Mouse (Mus musculus) forebrain, embryonic 11.5 days (tissue): Measurements from ENCODE around the gene Pgf. TPM values are rescaled to one million over a fixed set of nuclear protein-coding genes. Genes with fewer than 3 reads are reported as not detected.

Experiments used
- ATAC-seq: fragments of 200-750 bp; cut with Nextera tagmentation; replicated peaks from 2 replicates; pipeline ENCODE4 v1.8.0; 2017; ENCODE audit warnings: moderate TSS enrichment; ENCODE audit not compliant: low FRiP score
- DNase-seq: peaks from one replicate; pipeline ENCODE4 v3.0.0-alpha.2; 2017; ENCODE audit warnings: low spot score
- H3K27ac ChIP-seq: fragments of 300-500 bp; sonication (generic); 2 replicates; pipeline ENCODE4 v1.5.1; 2014; ENCODE audit warnings: low read depth, low read length
- H3K27me3 ChIP-seq: fragments of 300-500 bp; sonication (generic); 2 replicates; pipeline ENCODE4 v1.6.1; 2014; ENCODE audit warnings: mild to moderate bottlenecking, low read length, mixed read lengths; ENCODE audit not compliant: control insufficient read depth, insufficient read depth
- H3K36me3 ChIP-seq: fragments of 300-500 bp; sonication (generic); 2 replicates; pipeline ENCODE4 v1.6.1; 2014; ENCODE audit warnings: mild to moderate bottlenecking, low read length, moderate library complexity, mixed read lengths; ENCODE audit not compliant: control insufficient read depth, insufficient read depth
- H3K4me1 ChIP-seq: fragments of 300-500 bp; sonication (generic); replicated peaks from 2 replicates; pipeline ENCODE4 v1.6.1; 2014; ENCODE audit warnings: low read length, mixed read lengths; ENCODE audit not compliant: control insufficient read depth, insufficient read depth
- H3K4me2 ChIP-seq: fragments of 300-500 bp; sonication (generic); 2 replicates; pipeline ENCODE4 v1.6.1; 2014; ENCODE audit warnings: low read depth, mild to moderate bottlenecking, low read length, moderate library complexity, mixed read lengths; ENCODE audit not compliant: severe bottlenecking
- H3K4me3 ChIP-seq: fragments of 300-500 bp; sonication (generic); 2 replicates; pipeline ENCODE4 v1.5.1; 2014; ENCODE audit warnings: low read depth, low read length
- H3K9ac ChIP-seq: fragments of 300-500 bp; sonication (generic); 2 replicates; pipeline ENCODE4 v1.6.1; 2014; ENCODE audit warnings: low read length
- H3K9me3 ChIP-seq: fragments of 300-500 bp; sonication (generic); 2 replicates; pipeline ENCODE4 v1.6.1; 2016; ENCODE audit warnings: low read length, mixed read lengths; ENCODE audit not compliant: control insufficient read depth
- WGBS: fragments of 180-500 bp; shearing (Covaris S2); extraction: QIAGEN DNeasy Blood & Tissue Kit; methylation state at CpG from one replicate; pipeline ENCODE4 v1.1.7; 2014; 5-methylcytosine and 5-hydroxymethylcytosine counted together
- polyA plus RNA-seq: library from polyadenylated mRNA; unstranded; fragments of >200 nt; fragmentation: Nextera tagmentation; extraction: Ambion mirVana; gene quantifications from 2 replicates; pipeline ENCODE4 v1.2.1, GENCODE M21; 2014

Pgf gene
- polyA plus RNA-seq, 1 experiment from 2014 or later: 3.1 TPM

- no peaks in the 10 kb centered on the region for H3K27me3 ChIP-seq
- no peaks in the 10 kb centered on the region for H3K4me1 ChIP-seq
- H3K27ac ChIP-seq: no peak overlapping the region
- H3K9ac ChIP-seq: no peak overlapping the region
- no peaks in the 10 kb centered on the region for H3K9me3 ChIP-seq
- peaks cover 24% of the 10 kb centered on the region for H3K36me3 ChIP-seq
- 94% methylated on average over 8 of the region's 8 CpGs for WGBS
- H3K4me2 ChIP-seq: no peak overlapping the region
- no peak for DNase-seq
- H3K4me3 ChIP-seq: no peak overlapping the region
- no peak for ATAC-seq
Observed at GRCm38 (mm10) chr12:85134043-85134794, 43.4 kb downstream of the Pgf start.

- DNase-seq (no peak), ATAC-seq (no peak)
- 90% methylated on average over 6 of the region's 6 CpGs for WGBS
- H3K9me3 ChIP-seq: no peaks in the 10 kb centered on the region
- no peaks in the 10 kb centered on the region for H3K27me3 ChIP-seq
- no peak overlapping the region for H3K4me3 ChIP-seq
- H3K4me2 ChIP-seq: no peak overlapping the region
- H3K36me3 ChIP-seq: peaks cover 24% of the 10 kb centered on the region
- no peak overlapping the region for H3K9ac ChIP-seq
- no peaks in the 10 kb centered on the region for H3K4me1 ChIP-seq
- no peak overlapping the region for H3K27ac ChIP-seq
Observed at GRCm38 (mm10) chr12:85131361-85131760, 46.2 kb downstream of the Pgf start.

GRCm38 (mm10) chr12:85129426-85129978, 48.1 kb downstream of the Pgf start:
- no peaks in the 10 kb centered on the region for H3K4me1 ChIP-seq
- ATAC-seq (no peak), DNase-seq (no peak)
- WGBS: 95% methylated on average over 9 of the region's 9 CpGs
- H3K9me3 ChIP-seq: no peaks in the 10 kb centered on the region
- H3K4me3 ChIP-seq: no peak overlapping the region
- H3K36me3 ChIP-seq: peaks cover 29% of the 10 kb centered on the region
- no peak overlapping the region for H3K4me2 ChIP-seq
- H3K27me3 ChIP-seq: no peaks in the 10 kb centered on the region
- no peak overlapping the region for H3K9ac ChIP-seq
- no peak overlapping the region for H3K27ac ChIP-seq

GRCm38 (mm10) chr12:85126986-85127603, 50.5 kb downstream of the Pgf start:
- Histone ChIP-seq H3K27ac (no peak overlapping the region), H3K4me2 (no peak overlapping the region), H3K4me1 (no peaks in the 10 kb centered on the region), H3K27me3 (no peaks in the 10 kb centered on the region), H3K9me3 (no peaks in the 10 kb centered on the region), H3K4me3 (no peak overlapping the region), H3K36me3 (peaks cover 27% of the 10 kb centered on the region), H3K9ac (no peak overlapping the region)
- DNase-seq: no peak
- no peak for ATAC-seq
- WGBS: 93% methylated on average over 8 of the region's 8 CpGs

DNA sequence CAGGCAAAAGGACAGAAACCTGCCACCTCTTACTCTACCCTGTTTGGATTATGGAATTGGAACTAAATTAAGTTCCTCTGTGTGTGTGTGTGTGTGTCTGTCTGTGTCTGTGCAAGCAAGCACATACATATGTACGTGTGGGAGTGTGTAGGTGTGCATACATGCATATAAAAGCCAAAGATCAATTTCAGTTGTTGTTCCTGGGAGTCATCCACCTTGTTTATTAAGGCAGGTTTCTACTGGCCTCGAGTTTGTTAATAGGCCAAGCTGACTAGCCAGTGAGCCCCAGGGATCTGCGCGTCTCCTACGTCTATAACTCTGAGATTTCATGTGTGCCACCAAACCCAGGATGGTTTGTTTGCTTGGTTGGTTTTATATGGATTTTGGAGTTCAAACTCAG, 52.8 kb downstream of the Pgf start:
- no peak overlapping the region for H3K9ac ChIP-seq
- DNase-seq (peak; percentile 13), ATAC-seq (no peak)
- H3K4me3 ChIP-seq: no peak overlapping the region
- no peaks in the 10 kb centered on the region for H3K4me1 ChIP-seq
- H3K27me3 ChIP-seq: no peaks in the 10 kb centered on the region
- WGBS: 91% methylated on average over 5 of the region's 5 CpGs
- H3K36me3 ChIP-seq: peaks cover 20% of the 10 kb centered on the region
- no peaks in the 10 kb centered on the region for H3K9me3 ChIP-seq
- no peak overlapping the region for H3K27ac ChIP-seq
- no peak overlapping the region for H3K4me2 ChIP-seq

GRCm38 (mm10) chr12:85123645-85124044, 53.9 kb downstream of the Pgf start:
- Histone ChIP-seq H3K36me3 (peaks cover 14% of the 10 kb centered on the region; the same call in 1 of the 2 replicates), H3K9ac (no peak overlapping the region), H3K4me1 (no peaks in the 10 kb centered on the region), H3K4me2 (no peak overlapping the region), H3K4me3 (no peak overlapping the region), H3K9me3 (no peaks in the 10 kb centered on the region), H3K27ac (no peak overlapping the region), H3K27me3 (no peaks in the 10 kb centered on the region)
- 94% methylated on average over 11 of the region's 11 CpGs for WGBS
- ATAC-seq: no peak
- peak; percentile 35 for DNase-seq

- H3K9me3 ChIP-seq: no peaks in the 10 kb centered on the region
- H3K4me3 ChIP-seq: no peak overlapping the region
- H3K9ac ChIP-seq: no peak overlapping the region
- H3K4me2 ChIP-seq: no peak overlapping the region
- no peaks in the 10 kb centered on the region for H3K27me3 ChIP-seq
- no peak overlapping the region for H3K27ac ChIP-seq
- H3K4me1 ChIP-seq: no peaks in the 10 kb centered on the region
- no peak for ATAC-seq
- DNase-seq: no peak
- 96% methylated on average over 9 of the region's 9 CpGs for WGBS
- peaks cover 14% of the 10 kb centered on the region; the same call in 1 of the 2 replicates for H3K36me3 ChIP-seq
Observed at GRCm38 (mm10) chr12:85123108-85123530, 54.5 kb downstream of the Pgf start.

GRCm38 (mm10) chr12:85121806-85122459, 55.7 kb downstream of the Pgf start:
- no peak for ATAC-seq
- H3K4me2 ChIP-seq: no peak overlapping the region

More at GRCm38 (mm10) chr12:85121806-85122459, 55.7 kb downstream of the Pgf start:
- Histone ChIP-seq H3K27me3 (no peaks in the 10 kb centered on the region), H3K4me1 (no peaks in the 10 kb centered on the region), H3K9me3 (no peaks in the 10 kb centered on the region), H3K4me3 (no peak overlapping the region), H3K36me3 (peaks cover 14% of the 10 kb centered on the region; the same call in 1 of the 2 replicates), H3K27ac (no peak overlapping the region), H3K9ac (no peak overlapping the region)
- 95% methylated on average over 9 of the region's 9 CpGs for WGBS
- no peak for DNase-seq
